Mouse (Mus musculus) heart, adult 2 months (tissue): ENCODE measurements around the gene Arrdc5. TPM values are rescaled to one million over a fixed set of nuclear protein-coding genes. Genes with fewer than 3 reads are reported as not detected.

Source experiments
- DNase-seq, 2 experiments: peaks; one replicate each; pipeline ENCODE4 v3.0.0; 2021
- H3K27ac ChIP-seq: fragments of 200-600 bp; 2 replicates; pipeline ENCODE4 v1.8.1; 2022
- H3K27me3 ChIP-seq: fragments of 200-500 bp; 2 replicates; pipeline ENCODE4 v1.6.1; 2012; ENCODE audit warnings: mild to moderate bottlenecking, low read length, inconsistent platforms, mixed read lengths; ENCODE audit not compliant: control insufficient read depth, insufficient read depth
- H3K36me3 ChIP-seq: fragments of 200-500 bp; 2 replicates; pipeline ENCODE4 v1.6.1; 2012; ENCODE audit warnings: low read length, inconsistent platforms; ENCODE audit not compliant: control insufficient read depth, insufficient read depth
- H3K4me1 ChIP-seq: fragments of 200-500 bp; 2 replicates; pipeline ENCODE4 v1.6.1; 2011; ENCODE audit warnings: low read length; ENCODE audit not compliant: control insufficient read depth, insufficient read depth
- H3K4me3 ChIP-seq: fragments of 200-600 bp; 2 replicates; pipeline ENCODE4 v1.8.1; 2022
- H3K79me2 ChIP-seq: fragments of 200-500 bp; replicated peaks from 2 replicates; pipeline ENCODE4 v1.6.1; 2012; ENCODE audit warnings: mild to moderate bottlenecking, inconsistent platforms, low read length, moderate library complexity, mixed read lengths; ENCODE audit not compliant: control insufficient read depth, insufficient read depth
- H3K9ac ChIP-seq: fragments of 200-500 bp; 2 replicates; pipeline ENCODE4 v1.6.1; 2012; ENCODE audit warnings: low read depth, mild to moderate bottlenecking, control low read depth, inconsistent platforms, low read length, mixed read lengths
- CTCF ChIP-seq: fragments of 200-600 bp; IDR thresholded peaks from 2 replicates; pipeline ENCODE4 v1.8.1; 2022; ENCODE audit warnings: antibody characterized with exemption, mild to moderate bottlenecking, moderate library complexity
- EP300 ChIP-seq: fragments of 200-500 bp; IDR thresholded peaks from 2 replicates; pipeline ENCODE4 v1.6.1; 2011; ENCODE audit warnings: low read depth, low read length, control low read depth; ENCODE audit not compliant: insufficient read depth
- POLR2A ChIP-seq: fragments of 200-500 bp; IDR thresholded peaks from 2 replicates; pipeline ENCODE4 v1.6.1; 2011; ENCODE audit warnings: mild to moderate bottlenecking, low read depth, low read length, control low read depth; ENCODE audit not compliant: insufficient read depth
- WGBS: fragments of 180-500 bp; shearing (Covaris S2); methylation state at CpG from one replicate; pipeline ENCODE4 v1.1.7; 2018; 5-methylcytosine and 5-hydroxymethylcytosine counted together
- intact Hi-C: fragments of 180-260 bp; cut with DNase I; formaldehyde crosslinking; loops from one replicate; pipeline ENCODE4 v1.15.1; 2025
- polyA plus RNA-seq: library from polyadenylated mRNA; depleted of rRNA; stranded (reverse); fragments of >200 nt; gene quantifications from 2 replicates; pipeline ENCODE4 v1.2.3, GENCODE M21; 2012
- total RNA-seq, 2 experiments: library from RNA; stranded (reverse); gene quantifications; 2 replicates each; pipeline ENCODE4 v1.2.3; 2021

Arrdc5 gene
- total and polyA plus RNA-seq, 3 experiments = not detected

DNA sequence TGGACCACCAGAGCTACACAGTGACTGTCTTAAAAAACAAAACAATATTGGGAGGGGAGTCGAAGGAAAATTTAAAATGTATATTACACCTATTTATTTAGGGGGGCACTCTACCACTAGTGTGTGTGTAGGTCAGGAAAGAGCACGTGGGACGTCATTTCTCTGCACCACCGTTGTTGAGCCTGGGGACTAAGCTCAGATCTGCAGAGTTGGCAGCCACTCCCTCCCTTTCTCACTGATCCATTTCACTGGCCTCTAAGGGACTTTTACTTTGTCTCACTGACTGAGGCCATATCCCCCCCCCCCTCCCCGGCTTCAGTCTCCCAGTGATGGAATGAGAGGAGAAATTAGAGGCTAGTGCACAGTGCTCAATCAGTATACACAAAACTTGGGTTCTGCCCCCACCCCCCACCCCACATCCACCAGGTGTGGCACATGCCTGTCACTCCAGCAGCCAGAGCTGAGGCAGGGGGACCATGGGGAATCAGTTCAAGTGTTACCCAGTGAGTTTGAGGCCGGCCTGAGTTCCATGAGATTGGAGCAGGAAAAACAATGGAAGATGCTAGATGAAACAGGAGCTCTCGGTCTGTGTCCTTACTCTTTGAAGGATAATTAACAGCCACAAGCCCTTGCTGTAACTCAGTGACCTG is 8.1 kb downstream of the Arrdc5 start:
- intact Hi-C loops = loop anchor here (1.0 to 2.0 kb wide), 2 partner anchors 13 to 58 kb away; no protein-coding TSS in a partner anchor
- TF ChIP-seq POLR2A = no peak
- TF ChIP-seq CTCF = no peak
- no peak for TF ChIP-seq EP300
- H3K27ac ChIP-seq = peak overlapping the region; percentile 90
- 87% methylated on average over 7 of the region's 7 CpGs for WGBS
- no peaks in the 10 kb centered on the region for H3K79me2 ChIP-seq
- no peak overlapping the region for H3K9ac ChIP-seq
- DNase-seq = no peak
- no peaks in the 10 kb centered on the region for H3K36me3 ChIP-seq
- H3K4me1 ChIP-seq = peaks cover 6% of the 10 kb centered on the region
- no peaks in the 10 kb centered on the region for H3K27me3 ChIP-seq
- H3K4me3 ChIP-seq = no peak overlapping the region

DNA sequence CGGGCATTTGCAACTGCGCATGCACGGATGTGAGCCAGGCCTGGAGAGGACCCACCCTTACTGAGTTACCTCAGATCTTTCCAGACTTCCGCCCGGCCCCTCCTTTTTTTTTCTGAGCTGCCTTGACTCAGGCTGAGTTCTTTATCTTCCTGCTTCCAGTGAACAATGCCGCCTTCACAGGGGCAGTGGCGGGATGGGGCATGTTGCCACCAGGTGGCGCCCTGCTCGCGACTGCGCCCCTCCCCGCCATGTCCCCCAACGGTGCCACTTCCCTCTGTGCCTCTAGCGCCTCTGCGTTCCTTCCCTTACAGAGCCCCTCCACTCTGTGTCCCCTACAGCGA is 8.9 kb downstream of the Arrdc5 start:
- Histone ChIP-seq H3K27ac (peak overlapping the region; percentile 90), H3K79me2 (no peaks in the 10 kb centered on the region), H3K4me3 (peak overlapping the region; percentile 59), H3K27me3 (no peaks in the 10 kb centered on the region), H3K4me1 (peaks cover 6% of the 10 kb centered on the region), H3K36me3 (no peaks in the 10 kb centered on the region), H3K9ac (peak overlapping the region; percentile 67)
- WGBS = under 1% methylated on average over 16 of the region's 16 CpGs
- TF ChIP-seq EP300 (no peak; the same call in none of the 2 replicates), POLR2A (peak; percentile 59), CTCF (peak; percentile 98)
- DNase-seq = peak; percentile 89 to 94
- intact Hi-C loops = loop anchor here (1.0 to 2.0 kb wide), 2 partner anchors 14 to 59 kb away; no protein-coding TSS in a partner anchor

DNA sequence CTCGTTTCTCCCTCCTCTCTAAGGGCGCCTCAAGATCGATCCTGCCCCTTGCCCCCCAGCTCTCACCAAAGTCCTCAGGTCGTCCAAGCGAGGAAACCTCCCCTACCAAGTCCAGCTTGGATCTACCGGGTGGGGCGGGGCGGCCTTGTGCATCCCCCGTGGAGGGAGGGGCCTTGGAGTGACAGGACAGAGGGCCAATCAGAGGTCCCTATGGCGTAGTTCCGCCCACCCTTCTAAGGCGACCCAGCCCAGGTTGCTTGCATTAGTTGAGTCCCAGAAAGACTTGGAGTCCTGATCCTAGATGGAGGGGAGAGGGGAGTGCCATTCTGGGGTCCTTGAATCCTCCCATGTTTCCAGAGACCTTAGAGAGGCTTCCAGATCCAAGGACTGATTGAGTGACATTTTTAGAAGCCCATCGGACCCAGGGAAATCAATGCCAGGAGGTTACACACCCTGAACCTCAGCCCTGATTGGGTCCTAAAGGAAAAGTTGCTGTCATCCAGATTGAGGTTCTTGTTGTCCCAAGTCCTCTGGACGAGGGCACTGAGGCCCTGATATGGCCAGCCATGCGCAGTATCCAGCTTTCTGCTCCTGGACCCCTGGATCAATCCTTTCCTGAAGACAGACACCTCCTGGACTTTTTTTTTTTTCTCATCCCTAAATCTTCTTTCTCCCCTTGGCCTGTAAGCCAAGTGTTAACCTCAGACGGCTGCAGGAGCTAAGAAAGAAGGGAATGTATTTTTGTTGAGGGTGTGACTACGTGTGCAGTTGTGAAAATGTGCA is 9.5 kb downstream of the Arrdc5 start:
- H3K27me3 ChIP-seq = no peaks in the 10 kb centered on the region
- WGBS = 2% methylated on average over 17 of the region's 17 CpGs
- DNase-seq = peak; percentile 98 to 100
- H3K4me3 ChIP-seq = peak overlapping the region; percentile 59
- peaks cover 6% of the 10 kb centered on the region for H3K4me1 ChIP-seq
- intact Hi-C loops = loop anchor here (1.0 to 2.0 kb wide), 2 partner anchors 14 to 60 kb away; no protein-coding TSS in a partner anchor
- no peaks in the 10 kb centered on the region for H3K36me3 ChIP-seq
- no peaks in the 10 kb centered on the region for H3K79me2 ChIP-seq
- TF ChIP-seq EP300 (0 out of 2 replicates have a peak, but pooled peaks have one; percentile 28), CTCF (no peak), POLR2A (peak; percentile 91)
- peak overlapping the region; percentile 67 for H3K9ac ChIP-seq
- H3K27ac ChIP-seq = peak overlapping the region; percentile 90

DNA sequence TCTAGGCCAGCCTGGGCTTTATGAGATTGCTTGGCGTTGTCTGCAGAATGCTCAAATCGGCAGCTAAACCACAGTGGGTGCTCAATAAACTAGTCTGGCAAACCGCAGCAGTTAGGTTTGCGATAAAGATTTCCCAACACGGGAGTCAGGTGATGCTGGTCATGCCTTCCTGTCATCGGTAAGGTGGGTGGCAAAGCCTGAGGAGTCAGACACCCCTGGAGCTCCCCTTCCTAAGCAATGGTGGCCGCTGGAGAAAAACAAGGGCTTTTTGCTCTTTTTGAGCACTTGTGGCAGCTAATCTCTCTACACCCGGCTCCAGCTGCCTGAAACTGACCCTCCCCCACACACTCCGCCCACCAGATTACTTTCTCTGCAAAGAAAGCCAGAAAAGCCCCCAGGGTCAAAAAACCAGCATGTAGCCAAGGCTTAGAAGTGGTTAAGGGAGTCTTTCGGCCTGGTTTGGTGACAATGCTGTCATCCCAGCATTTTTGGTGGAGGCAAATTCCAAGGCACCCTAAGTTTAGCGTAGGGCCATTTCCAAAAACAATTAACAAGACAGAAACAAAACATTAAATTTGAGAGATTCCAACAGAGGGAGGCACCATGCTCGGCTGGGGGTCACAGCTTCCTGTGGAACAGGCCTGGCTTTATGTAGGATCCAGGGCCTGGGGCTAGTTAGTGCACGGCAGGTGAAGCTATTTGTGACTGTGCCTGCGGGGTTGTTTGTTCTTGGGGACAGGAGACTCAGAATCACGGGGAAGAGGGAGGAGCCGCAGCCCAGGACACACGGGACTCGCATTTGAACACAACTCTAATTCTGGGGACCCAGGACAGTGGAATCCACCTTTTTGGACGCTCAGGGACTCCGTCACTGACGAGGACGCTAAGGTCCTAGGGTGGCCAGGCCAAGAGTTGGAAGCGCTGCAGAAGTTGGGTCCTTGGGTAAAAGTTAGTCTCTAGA is 10.4 kb downstream of the Arrdc5 start:
- Histone ChIP-seq H3K36me3 (no peaks in the 10 kb centered on the region), H3K4me1 (peaks cover 6% of the 10 kb centered on the region), H3K4me3 (peak overlapping the region; percentile 59), H3K27ac (peak overlapping the region; percentile 90), H3K27me3 (no peaks in the 10 kb centered on the region), H3K79me2 (no peaks in the 10 kb centered on the region), H3K9ac (peak overlapping the region; percentile 67)
- intact Hi-C loops = loop anchor here (2.0 kb wide), 2 partner anchors 15 to 29 kb away; no protein-coding TSS in a partner anchor
- peak; percentile 66 to 67 for DNase-seq
- WGBS = 3% methylated on average over 23 of the region's 23 CpGs
- TF ChIP-seq EP300 (0 out of 2 replicates have a peak, but pooled peaks have one; percentile 23), POLR2A (peak; percentile 40; the same call in 1 of the 2 replicates), CTCF (no peak)

DNA sequence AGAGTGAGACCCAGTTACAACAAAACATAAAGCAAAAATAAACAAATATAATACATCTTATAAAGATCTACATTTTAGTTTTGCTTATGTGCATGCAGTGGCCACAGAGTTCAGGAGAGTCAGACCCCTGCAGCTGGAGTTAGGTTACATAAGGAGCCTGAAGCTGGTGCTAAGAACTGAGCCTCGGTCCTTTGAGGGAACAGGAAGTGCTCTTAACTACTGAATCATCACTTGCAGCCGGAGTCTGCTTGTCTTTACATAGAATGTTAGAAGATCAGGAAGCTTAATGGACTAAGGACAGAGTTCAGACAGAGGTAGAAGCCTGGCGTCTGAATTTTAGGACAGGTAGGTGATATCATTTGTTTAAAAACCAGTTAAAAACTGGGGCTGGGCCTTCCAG is 11.2 kb downstream of the Arrdc5 start:
- Histone ChIP-seq H3K27me3 (no peaks in the 10 kb centered on the region), H3K4me3 (peak overlapping the region; percentile 59), H3K27ac (peak overlapping the region; percentile 90), H3K79me2 (no peaks in the 10 kb centered on the region), H3K36me3 (no peaks in the 10 kb centered on the region), H3K9ac (peak overlapping the region; percentile 67; the same call in 1 of the 2 replicates), H3K4me1 (peaks cover 6% of the 10 kb centered on the region)
- no peak for DNase-seq
- TF ChIP-seq POLR2A (no peak), EP300 (no peak), CTCF (no peak)
- intact Hi-C loops = loop anchor here (1.0 to 2.0 kb wide), 2 partner anchors 11 to 28 kb away; no protein-coding TSS in a partner anchor
- WGBS = 28% methylated on average over 3 of the region's 3 CpGs
